Mouse (Mus musculus) brain, embryonic 14.5 days (tissue): Measurements from ENCODE around the gene Rps6ka1.

Experiments used
- CTCF ChIP-seq: fragments of 200-500 bp; IDR thresholded peaks from 2 replicates; pipeline ENCODE4 v1.5.1; 2012; ENCODE audit warnings: inconsistent platforms, mild to moderate bottlenecking, moderate library complexity, borderline replicate concordance; ENCODE audit not compliant: insufficient read depth, insufficient read length; ENCODE audit errors: extremely low read depth
- POLR2A ChIP-seq: fragments of 200-500 bp; IDR thresholded peaks from 2 replicates; pipeline ENCODE4 v1.6.1; 2012; ENCODE audit warnings: mild to moderate bottlenecking, inconsistent platforms, borderline replicate concordance; ENCODE audit not compliant: poor library complexity, insufficient read depth, insufficient read length, severe bottlenecking; ENCODE audit errors: extremely low read depth

DNA sequence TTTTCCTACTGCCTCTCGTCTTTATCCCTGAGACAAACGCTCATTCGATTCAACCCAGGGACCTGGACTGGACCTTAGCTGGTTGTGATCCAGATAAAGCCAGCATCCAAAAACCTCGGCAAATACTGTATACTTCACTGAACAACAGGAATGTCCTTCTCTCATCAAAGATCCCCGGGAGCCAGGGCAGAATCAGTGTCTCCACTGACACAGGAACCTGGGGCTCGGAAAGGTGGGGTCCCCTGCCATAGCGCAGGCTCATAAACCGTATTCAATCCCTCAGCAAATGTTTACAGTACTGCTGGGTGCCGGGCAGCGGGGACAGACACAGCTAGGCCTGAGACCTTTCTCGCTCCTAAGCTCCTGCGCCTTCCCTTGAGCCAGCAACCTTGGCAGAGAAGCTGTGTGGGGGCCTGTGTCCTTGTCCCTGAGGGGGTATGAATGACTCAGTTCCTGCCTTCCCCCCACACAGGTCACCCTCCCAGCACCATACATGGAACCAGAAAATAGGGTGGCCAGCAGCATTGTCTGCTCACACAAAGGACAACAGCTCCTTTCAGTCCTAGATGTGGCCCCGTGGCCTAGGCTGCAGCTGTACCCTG, 23.1 kb downstream of the Rps6ka1 start:
- TF ChIP-seq POLR2A (no peak), CTCF (no peak)
